Mouse (Mus musculus): Measurements from ENCODE around the gene Synj2. TPM values are rescaled to one million over a fixed set of nuclear protein-coding genes. Genes with fewer than 3 reads are reported as not detected.

The Synj2 gene
- polyA plus RNA-seq, 1 experiment from 2014 or later: 0.36 TPM

DNA sequence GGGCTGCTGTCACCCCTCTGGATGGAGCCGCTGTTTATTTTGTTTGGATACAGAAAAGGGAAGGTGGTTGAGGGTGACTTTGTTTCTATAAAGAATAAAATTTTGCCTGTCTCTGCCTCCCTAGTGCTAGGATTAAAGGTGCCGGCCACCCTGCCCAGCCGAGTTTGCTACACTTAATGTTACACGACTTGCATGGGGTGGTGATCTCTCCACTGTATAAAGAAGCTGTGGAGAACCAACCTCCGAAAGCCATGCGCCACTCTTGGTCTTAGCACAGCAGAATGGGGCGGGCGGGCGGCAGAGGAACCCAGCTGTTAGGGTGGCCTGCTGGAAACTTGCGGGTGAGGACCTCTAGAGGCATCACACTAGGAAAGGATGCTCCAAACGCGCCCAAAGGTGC lies 1.2 kb upstream of the Synj2 start:
- Histone ChIP-seq H3K4me1 (replicated peaks) (peaks cover 19% of the 10 kb centered on the region), H3K36me3 (no peaks in the 10 kb centered on the region), H3K9ac (replicated peaks) (no peak overlapping the region), H3K27me3 (peaks cover 50% of the 10 kb centered on the region), H3K27ac (no peak overlapping the region), H3K4me3 (replicated peaks) (no peak overlapping the region), H3K4me2 (replicated peaks) (no peak overlapping the region), H3K9me3 (no peaks in the 10 kb centered on the region)
- ATAC-seq: no peak
- WGBS: 65% methylated on average over 12 of the region's 12 CpGs

DNA sequence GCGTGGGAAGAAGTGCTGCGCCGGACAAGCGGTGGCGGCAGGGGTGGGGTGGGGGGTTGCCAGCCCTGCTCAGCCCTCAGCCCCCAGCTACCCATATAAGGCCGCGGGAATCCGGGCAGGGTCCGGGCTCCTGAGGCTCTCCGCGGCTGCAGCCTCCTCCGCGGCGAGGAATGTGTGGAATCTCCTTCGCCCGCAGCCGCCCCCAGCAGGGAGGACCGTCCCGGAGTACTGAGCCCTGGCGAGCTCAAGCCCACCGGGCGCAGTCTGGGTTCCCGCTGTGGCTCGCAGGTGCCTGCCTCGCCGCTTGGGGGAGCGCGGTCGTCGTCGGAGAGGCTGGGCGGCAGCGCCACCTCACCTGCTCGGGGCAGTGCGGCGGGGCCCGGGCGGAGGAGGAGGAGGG lies 288 bp upstream of the Synj2 start:
- Histone ChIP-seq H3K27me3 (peaks cover 50% of the 10 kb centered on the region), H3K4me2 (replicated peaks) (peak overlapping the region; percentile 73), H3K27ac (no peak overlapping the region), H3K4me3 (replicated peaks) (peak overlapping the region; percentile 48), H3K9me3 (no peaks in the 10 kb centered on the region), H3K36me3 (no peaks in the 10 kb centered on the region), H3K4me1 (replicated peaks) (peaks cover 10% of the 10 kb centered on the region; the same call in 1 of the 2 replicates), H3K9ac (replicated peaks) (peak overlapping the region; percentile 46; the same call in 1 of the 2 replicates)
- peak; percentile 80 for ATAC-seq
- under 1% methylated on average over 26 of the region's 38 CpGs for WGBS

- no peaks in the 10 kb centered on the region for H3K9me3 ChIP-seq
- H3K4me1 ChIP-seq (replicated peaks): peaks cover 10% of the 10 kb centered on the region; the same call in 1 of the 2 replicates
- H3K9ac ChIP-seq (replicated peaks): no peak overlapping the region
- WGBS: 88% methylated on average over 3 of the region's 3 CpGs
- no peaks in the 10 kb centered on the region for H3K36me3 ChIP-seq
- H3K27ac ChIP-seq: no peak overlapping the region
- H3K27me3 ChIP-seq: peaks cover 50% of the 10 kb centered on the region
- no peak overlapping the region for H3K4me2 ChIP-seq (replicated peaks)
- no peak for ATAC-seq
- H3K4me3 ChIP-seq (replicated peaks): no peak overlapping the region
These were observed 1.1 kb downstream of the Synj2 start for GRCm38 (mm10) chr17:5942156-5942555.

DNA sequence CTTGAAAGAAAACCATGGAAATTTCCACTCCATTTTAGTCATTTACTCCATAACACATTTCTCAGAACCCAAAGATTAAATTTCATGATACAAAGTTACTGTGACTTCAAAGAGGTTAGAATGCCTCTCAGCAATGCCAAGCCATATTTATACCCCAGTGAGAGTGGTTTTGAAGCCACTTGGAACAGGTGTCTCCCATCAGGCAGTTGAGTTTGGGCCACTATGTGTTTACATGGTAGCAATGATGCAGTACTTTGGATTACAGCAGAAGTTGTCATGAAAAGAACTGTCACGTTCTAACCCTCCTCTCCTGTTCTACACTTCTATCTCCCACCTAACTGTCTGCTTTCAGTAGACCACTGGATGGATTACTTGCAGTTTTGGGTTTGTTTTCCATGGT lies 2.0 kb downstream of the Synj2 start:
- Histone ChIP-seq H3K4me3 (replicated peaks) (no peak overlapping the region), H3K9me3 (no peaks in the 10 kb centered on the region), H3K4me1 (replicated peaks) (peaks cover 10% of the 10 kb centered on the region; the same call in 1 of the 2 replicates), H3K27me3 (peaks cover 43% of the 10 kb centered on the region), H3K9ac (replicated peaks) (no peak overlapping the region), H3K27ac (no peak overlapping the region), H3K36me3 (no peaks in the 10 kb centered on the region), H3K4me2 (replicated peaks) (no peak overlapping the region)
- no peak for ATAC-seq
- 78% methylated on average over 1 of the region's 1 CpGs for WGBS

- no peaks in the 10 kb centered on the region for H3K9me3 ChIP-seq
- H3K27ac ChIP-seq: no peak overlapping the region
- H3K4me1 ChIP-seq (replicated peaks): no peaks in the 10 kb centered on the region
- no peak for ATAC-seq
- peaks cover 9% of the 10 kb centered on the region for H3K27me3 ChIP-seq
- H3K36me3 ChIP-seq: no peaks in the 10 kb centered on the region
- no peak overlapping the region for H3K9ac ChIP-seq (replicated peaks)
- WGBS: 78% methylated on average over 3 of the region's 3 CpGs
- no peak overlapping the region for H3K4me2 ChIP-seq (replicated peaks)
- no peak overlapping the region for H3K4me3 ChIP-seq (replicated peaks)
These were observed 6.0 kb downstream of the Synj2 start for GRCm38 (mm10) chr17:5947039-5947438.

DNA sequence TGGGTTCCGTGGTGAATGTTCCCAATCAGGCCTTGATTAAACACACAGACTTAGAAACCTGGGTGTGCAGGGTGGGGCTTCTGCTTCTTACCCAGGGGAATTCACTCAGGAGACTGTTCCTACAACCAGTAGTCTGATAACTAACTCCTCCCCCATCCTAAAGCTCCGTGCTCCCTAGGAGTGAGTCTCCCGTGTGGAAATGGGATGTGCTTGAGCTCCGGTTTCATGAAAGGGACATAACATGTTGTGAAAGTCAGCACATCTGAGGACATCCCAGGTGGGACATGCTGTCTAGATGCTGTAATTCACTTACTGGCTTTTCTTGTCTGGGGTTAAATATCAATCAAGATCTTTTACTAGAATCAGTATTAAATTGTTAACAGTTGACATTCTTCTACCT lies 11.4 kb downstream of the Synj2 start:
- Histone ChIP-seq H3K9ac (replicated peaks) (no peak overlapping the region), H3K27ac (no peak overlapping the region), H3K27me3 (no peaks in the 10 kb centered on the region), H3K9me3 (no peaks in the 10 kb centered on the region), H3K36me3 (no peaks in the 10 kb centered on the region), H3K4me2 (replicated peaks) (no peak overlapping the region), H3K4me3 (replicated peaks) (no peak overlapping the region), H3K4me1 (replicated peaks) (no peaks in the 10 kb centered on the region)
- 87% methylated on average over 4 of the region's 4 CpGs for WGBS
- no peak for ATAC-seq

GRCm38 (mm10) chr17:5956350-5957000 lies 15.4 kb downstream of the Synj2 start:
- Histone ChIP-seq H3K4me2 (replicated peaks) (no peak overlapping the region), H3K36me3 (no peaks in the 10 kb centered on the region), H3K9ac (replicated peaks) (no peak overlapping the region), H3K4me1 (replicated peaks) (no peaks in the 10 kb centered on the region), H3K4me3 (replicated peaks) (no peak overlapping the region), H3K27me3 (no peaks in the 10 kb centered on the region), H3K9me3 (no peaks in the 10 kb centered on the region), H3K27ac (no peak overlapping the region)
- ATAC-seq: no peak
- 74% methylated on average over 2 of the region's 2 CpGs for WGBS

DNA sequence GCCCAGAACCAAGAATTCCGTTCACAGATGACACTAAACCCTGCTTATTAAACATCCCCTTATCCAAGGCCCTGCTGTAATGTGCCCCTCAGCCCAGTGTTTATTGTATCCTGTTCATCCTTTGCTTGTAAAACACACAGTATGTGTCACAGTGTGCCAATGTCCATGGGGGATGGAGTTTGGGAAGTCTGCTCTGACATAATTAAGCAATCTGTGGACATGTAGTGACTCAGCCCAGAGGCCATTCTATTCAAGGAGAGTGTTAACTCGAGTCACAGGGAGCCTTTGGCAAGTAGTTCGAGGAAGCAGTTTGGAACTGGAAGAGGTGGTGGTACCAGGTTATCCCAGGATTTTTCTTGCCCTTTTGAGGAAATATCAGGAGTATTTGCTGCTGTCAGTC lies 16.0 kb downstream of the Synj2 start:
- no peak overlapping the region for H3K27ac ChIP-seq
- 68% methylated on average over 3 of the region's 3 CpGs for WGBS
- H3K9me3 ChIP-seq: no peaks in the 10 kb centered on the region
- no peak overlapping the region for H3K4me2 ChIP-seq (replicated peaks)
- no peak overlapping the region for H3K4me3 ChIP-seq (replicated peaks)
- H3K9ac ChIP-seq (replicated peaks): no peak overlapping the region
- H3K27me3 ChIP-seq: no peaks in the 10 kb centered on the region
- H3K4me1 ChIP-seq (replicated peaks): no peaks in the 10 kb centered on the region
- H3K36me3 ChIP-seq: no peaks in the 10 kb centered on the region
- no peak for ATAC-seq

DNA sequence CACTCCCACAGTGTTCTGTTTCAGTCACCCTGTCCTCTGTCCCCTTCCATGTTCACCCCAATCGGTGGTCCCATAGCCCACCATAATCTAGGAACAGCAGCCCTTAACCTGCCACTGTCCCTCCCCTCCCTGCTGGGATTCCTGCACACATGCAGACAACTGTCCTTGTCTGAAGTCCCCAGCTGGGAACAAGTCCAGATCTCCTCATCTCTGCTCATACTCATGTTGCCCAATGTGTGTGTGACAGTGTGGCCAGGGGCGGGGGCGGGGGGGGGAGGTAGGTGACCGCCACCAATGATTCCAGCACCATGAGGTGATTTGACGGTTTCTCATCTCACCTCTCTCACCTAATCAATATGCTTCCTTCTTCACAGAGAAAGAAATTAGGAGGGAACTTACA lies 17.1 kb downstream of the Synj2 start:
- Histone ChIP-seq H3K4me3 (replicated peaks) (no peak overlapping the region), H3K27ac (no peak overlapping the region), H3K36me3 (no peaks in the 10 kb centered on the region), H3K9me3 (no peaks in the 10 kb centered on the region), H3K9ac (replicated peaks) (no peak overlapping the region), H3K4me1 (replicated peaks) (no peaks in the 10 kb centered on the region), H3K4me2 (replicated peaks) (no peak overlapping the region), H3K27me3 (no peaks in the 10 kb centered on the region)
- WGBS: 89% methylated on average over 5 of the region's 5 CpGs
- ATAC-seq: no peak

DNA sequence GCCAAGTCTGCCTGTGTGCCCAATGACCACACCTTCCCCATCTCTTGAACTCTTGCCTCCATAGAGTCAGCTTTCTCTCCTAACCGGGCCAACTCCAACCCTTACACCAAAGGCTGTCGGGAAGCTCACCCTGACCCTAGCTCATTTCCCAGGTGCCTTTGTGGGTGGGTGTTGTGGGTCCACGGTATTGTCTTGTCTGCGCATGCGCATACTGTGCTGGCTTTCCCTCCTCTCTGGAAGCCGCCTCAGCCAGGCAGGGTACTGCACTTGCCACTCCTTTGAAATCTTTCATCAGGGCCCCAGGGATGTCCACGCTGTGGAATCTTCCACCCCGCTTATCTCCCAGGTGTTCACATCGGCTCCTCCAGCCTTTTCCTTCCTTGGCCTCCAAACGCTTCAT lies 17.6 kb downstream of the Synj2 start:
- Histone ChIP-seq H3K9ac (replicated peaks) (no peak overlapping the region), H3K27ac (no peak overlapping the region), H3K4me1 (replicated peaks) (no peaks in the 10 kb centered on the region), H3K4me2 (replicated peaks) (no peak overlapping the region), H3K9me3 (no peaks in the 10 kb centered on the region), H3K36me3 (no peaks in the 10 kb centered on the region), H3K27me3 (no peaks in the 10 kb centered on the region), H3K4me3 (replicated peaks) (no peak overlapping the region)
- WGBS: 84% methylated on average over 10 of the region's 10 CpGs
- ATAC-seq: no peak

GRCm38 (mm10) chr17:5959096-5959495 lies 18.0 kb downstream of the Synj2 start:
- Histone ChIP-seq H3K4me3 (replicated peaks) (no peak overlapping the region), H3K36me3 (no peaks in the 10 kb centered on the region), H3K4me1 (replicated peaks) (no peaks in the 10 kb centered on the region), H3K9ac (replicated peaks) (no peak overlapping the region), H3K9me3 (no peaks in the 10 kb centered on the region), H3K27ac (no peak overlapping the region), H3K4me2 (replicated peaks) (no peak overlapping the region), H3K27me3 (no peaks in the 10 kb centered on the region)
- ATAC-seq: no peak
- 69% methylated on average over 7 of the region's 7 CpGs for WGBS

DNA sequence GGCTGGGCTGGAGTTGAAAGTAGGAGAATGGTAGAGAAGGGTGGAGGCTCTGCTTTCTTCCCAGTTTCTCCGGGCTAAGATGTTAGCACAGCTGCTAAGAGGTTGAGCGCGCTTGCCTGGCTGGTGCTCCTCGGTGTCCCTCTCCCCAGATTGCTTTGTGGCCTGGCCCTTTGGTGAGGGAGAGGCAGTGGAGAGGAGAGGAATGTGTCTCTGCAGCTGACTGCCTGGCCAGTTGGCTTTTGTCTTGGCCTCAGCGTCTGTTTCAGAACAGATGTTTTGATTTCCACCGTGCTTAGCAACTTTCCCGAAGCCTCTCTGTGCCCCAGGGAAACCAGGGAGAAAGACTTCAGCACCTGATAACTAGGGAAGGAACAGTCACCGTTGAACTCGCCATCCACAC lies 18.7 kb downstream of the Synj2 start:
- Histone ChIP-seq H3K4me1 (replicated peaks) (no peaks in the 10 kb centered on the region), H3K4me2 (replicated peaks) (no peak overlapping the region), H3K4me3 (replicated peaks) (no peak overlapping the region), H3K36me3 (no peaks in the 10 kb centered on the region), H3K9ac (replicated peaks) (no peak overlapping the region), H3K27me3 (no peaks in the 10 kb centered on the region), H3K27ac (no peak overlapping the region), H3K9me3 (no peaks in the 10 kb centered on the region)
- 68% methylated on average over 9 of the region's 9 CpGs for WGBS
- no peak for ATAC-seq

DNA sequence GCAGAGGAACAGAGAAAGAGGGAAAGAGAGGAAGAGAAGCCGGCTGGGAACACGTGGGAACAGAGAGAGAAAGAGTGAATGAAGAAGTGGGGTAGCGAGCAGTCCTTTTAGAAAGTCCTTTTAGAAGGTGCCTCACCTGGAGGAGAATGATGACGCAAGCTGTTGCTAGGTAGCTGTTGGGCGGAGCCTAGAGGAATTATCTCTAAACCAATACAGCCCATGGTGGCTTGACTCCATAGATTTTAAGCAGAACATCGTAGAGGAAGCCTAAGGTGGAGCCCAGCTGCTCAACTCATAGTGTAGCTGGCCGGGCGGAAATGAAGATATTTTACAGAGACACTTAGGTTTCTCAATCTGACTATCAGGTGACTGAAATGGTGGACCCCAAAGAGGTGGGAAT lies 22.7 kb downstream of the Synj2 start:
- Histone ChIP-seq H3K4me2 (replicated peaks) (no peak overlapping the region), H3K4me1 (replicated peaks) (peaks cover 3% of the 10 kb centered on the region; the same call in 1 of the 2 replicates), H3K4me3 (replicated peaks) (no peak overlapping the region), H3K27ac (no peak overlapping the region), H3K36me3 (no peaks in the 10 kb centered on the region), H3K27me3 (no peaks in the 10 kb centered on the region), H3K9me3 (no peaks in the 10 kb centered on the region), H3K9ac (replicated peaks) (no peak overlapping the region)
- 92% methylated on average over 8 of the region's 8 CpGs for WGBS
- ATAC-seq: no peak

Data from midbrain, embryonic 13.5 days (tissue).